Mouse (Mus musculus) heart, embryonic 14.5 days (tissue): Measurements from ENCODE around the gene Larp7. TPM values are rescaled to one million over a fixed set of nuclear protein-coding genes. Genes with fewer than 3 reads are reported as not detected.

ENCODE experiments used
- ATAC-seq: fragments of 200-750 bp; cut with Nextera tagmentation; 2 replicates; pipeline ENCODE4 v1.8.0; 2017; ENCODE audit warnings: low read depth, moderate TSS enrichment; ENCODE audit not compliant: insufficient number of reproducible peaks, insufficient read depth, low FRiP score
- H3K27ac ChIP-seq, 2 experiments: fragments of 200-500 bp in 1 of 2; fragments of 300-500 bp in 1 of 2; sonication (generic) in 1 of 2; replicated peaks in 1 of 2; 2 replicates each; pipeline ENCODE4 v1.5.1; 2012 to 2014; ENCODE audit warnings: low read depth in 2 of 2, low read length in 2 of 2, control low read depth in 1 of 2, mild to moderate bottlenecking in 1 of 2, mixed read lengths in 1 of 2; ENCODE audit not compliant: control insufficient read depth in 1 of 2, insufficient read depth in 1 of 2
- H3K27me3 ChIP-seq: fragments of 300-500 bp; sonication (generic); 2 replicates; pipeline ENCODE4 v1.6.1; 2014; ENCODE audit warnings: mild to moderate bottlenecking, low read length, control low read depth; ENCODE audit not compliant: control insufficient read depth, insufficient read depth
- H3K36me3 ChIP-seq: fragments of 300-500 bp; sonication (generic); 2 replicates; pipeline ENCODE4 v1.6.1; 2014; ENCODE audit warnings: mild to moderate bottlenecking, control low read depth, low read length, mixed read lengths; ENCODE audit not compliant: control insufficient read depth, insufficient read depth
- H3K4me1 ChIP-seq, 2 experiments: fragments of 200-500 bp in 1 of 2; fragments of 300-500 bp in 1 of 2; sonication (generic) in 1 of 2; 2 replicates each; pipeline ENCODE4 v1.6.1; 2012 to 2014; ENCODE audit warnings: low read length in 2 of 2, control low read depth in 1 of 2, mixed read lengths in 1 of 2; ENCODE audit not compliant: control insufficient read depth in 2 of 2, insufficient read depth in 2 of 2
- H3K4me2 ChIP-seq: fragments of 300-500 bp; sonication (generic); 2 replicates; pipeline ENCODE4 v1.6.1; 2014; ENCODE audit warnings: mild to moderate bottlenecking, low read length
- H3K4me3 ChIP-seq, 2 experiments: fragments of 200-500 bp in 1 of 2; fragments of 300-500 bp in 1 of 2; sonication (generic) in 1 of 2; 2 replicates each; pipeline ENCODE4 v1.5.1; 2012 to 2014; ENCODE audit warnings: low read length in 2 of 2, mild to moderate bottlenecking in 2 of 2, control low read depth in 1 of 2, low read depth in 1 of 2, moderate library complexity in 1 of 2; ENCODE audit not compliant: control insufficient read depth in 1 of 2, insufficient read depth in 1 of 2
- H3K9ac ChIP-seq: fragments of 300-500 bp; sonication (generic); 2 replicates; pipeline ENCODE4 v1.6.1; 2014; ENCODE audit warnings: mild to moderate bottlenecking, low read length
- H3K9me3 ChIP-seq: fragments of 300-500 bp; sonication (generic); 2 replicates; pipeline ENCODE4 v1.6.1; 2016; ENCODE audit warnings: low read length, control low read depth; ENCODE audit not compliant: control insufficient read depth
- WGBS: fragments of 180-500 bp; shearing (Covaris S2); extraction: QIAGEN DNeasy Blood & Tissue Kit; methylation state at CpG from one replicate; pipeline ENCODE4 v1.1.7; 2014; 5-methylcytosine and 5-hydroxymethylcytosine counted together
- polyA plus RNA-seq: library from polyadenylated mRNA; unstranded; fragments of >200 nt; fragmentation: Nextera tagmentation; extraction: Ambion mirVana; gene quantifications from 2 replicates; pipeline ENCODE4 v1.2.1, GENCODE M21; 2014

Gene Larp7
- 58.0 and 58.2 TPM in 2 replicates for polyA plus RNA-seq

DNA sequence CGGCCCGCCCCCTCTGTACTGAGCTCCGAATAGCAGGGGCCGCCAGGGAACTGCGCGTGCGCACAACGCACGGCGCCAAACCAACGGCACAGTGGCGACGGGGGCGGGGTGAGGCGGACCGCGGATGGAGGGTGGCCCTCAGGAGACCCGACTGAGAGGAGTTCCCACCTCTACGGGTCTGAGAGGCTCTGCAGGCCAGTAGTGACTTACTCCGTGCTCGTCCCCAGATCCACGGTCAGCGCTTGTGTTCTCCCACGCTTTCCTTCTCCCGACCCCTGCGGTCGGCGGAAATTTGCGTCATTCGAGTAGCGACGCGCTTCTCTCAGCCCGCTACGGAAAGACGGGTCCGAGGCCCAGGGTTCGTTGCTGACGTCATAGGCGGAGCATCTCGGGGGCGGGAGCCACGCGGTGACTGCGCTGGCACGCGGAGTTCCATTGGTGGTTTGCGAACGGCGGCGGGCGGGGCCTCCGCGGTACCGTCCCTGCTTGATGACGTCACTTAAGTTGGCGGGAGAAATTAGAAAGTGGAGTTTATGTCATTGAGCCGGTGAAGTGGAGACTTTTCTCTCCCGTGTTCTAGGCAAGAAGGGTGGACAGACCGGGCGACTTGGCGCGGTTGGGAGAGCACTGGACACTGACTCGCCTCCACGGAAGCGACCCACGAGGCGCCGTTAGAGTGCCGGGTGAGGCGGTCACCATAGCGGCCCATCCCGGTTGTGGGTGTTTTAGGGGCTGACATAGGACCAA, at the start of gene Larp7, which contains the start of gene Zgrf1:
TSS of gene Larp7 (minus strand) at position 377 of the 747 bp plus-strand sequence.
TSS of gene Zgrf1 (plus strand) at position 517 of the 747 bp plus-strand sequence.
- peak within 1 kb of the TSS; percentile 66 to 76 for H3K4me3 ChIP-seq

DNA sequence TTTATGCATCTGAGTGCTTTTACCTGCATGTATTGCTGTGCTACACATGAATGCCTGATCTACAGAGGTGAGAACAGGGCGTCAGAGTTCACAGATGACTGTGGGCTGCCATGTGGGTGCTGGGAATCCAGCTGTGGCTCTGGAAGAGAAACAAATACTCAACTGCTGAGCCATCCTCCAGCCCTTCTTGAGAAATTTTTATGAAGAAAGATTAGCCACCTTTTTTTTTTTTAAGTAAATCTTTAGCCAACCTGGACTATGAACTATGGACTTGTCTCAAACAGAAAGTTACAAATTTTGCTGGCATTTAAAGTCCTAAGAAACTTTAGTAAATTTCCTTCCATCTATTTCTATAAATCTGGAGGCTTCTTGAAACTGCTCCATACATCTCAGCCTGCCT, 44.0 kb upstream of the Larp7 start:
- WGBS: 81% methylated on average over 1 of the region's 1 CpGs
- H3K36me3 ChIP-seq: peaks cover 62% of the 10 kb centered on the region

More for the DNA sequence above, at the start of gene Larp7, which contains the start of gene Zgrf1:
- Histone ChIP-seq H3K27me3 (no peaks in the 10 kb centered on the region), H3K4me1 (peaks cover 0 to 9% of the 10 kb centered on the region in 2 experiments; a peak in 2 of 4 replicates), H3K36me3 (peaks cover 22% of the 10 kb centered on the region), H3K9ac (peak within 1 kb of the TSS; percentile 81), H3K4me2 (peak within 1 kb of the TSS; percentile 73), H3K27ac (peak within 1 kb of the TSS; percentile 95 to 96), H3K9me3 (no peaks in the 10 kb centered on the region)
- ATAC-seq: peak; percentile 99
- under 1% methylated on average over 72 of the region's 73 CpGs for WGBS

DNA sequence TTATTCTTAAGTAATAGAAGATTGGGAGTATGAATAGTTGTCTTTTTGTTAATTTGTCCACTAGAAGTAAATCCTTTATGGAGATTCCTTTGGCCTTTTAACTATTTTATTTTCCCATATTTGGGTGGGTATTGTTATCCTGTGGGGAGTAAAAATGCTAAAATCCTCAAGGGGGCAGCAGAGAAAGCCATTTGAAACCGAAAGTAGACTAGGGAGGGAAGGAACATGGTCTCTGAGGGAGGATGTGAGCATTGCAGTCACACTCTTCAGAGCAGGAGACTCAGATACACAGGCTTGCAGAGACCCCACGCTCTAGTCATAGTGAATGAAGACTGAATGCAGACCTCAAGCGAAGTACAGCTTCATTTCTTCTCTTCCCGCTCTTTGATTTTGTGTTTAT, 19.4 kb upstream of the Larp7 start:
- peaks cover 57% of the 10 kb centered on the region for H3K36me3 ChIP-seq
- H3K9ac ChIP-seq: no peak overlapping the region
- no peaks in the 10 kb centered on the region for H3K9me3 ChIP-seq
- WGBS: 59% methylated on average over 4 of the region's 4 CpGs
- H3K4me1 ChIP-seq: no peaks in the 10 kb centered on the region
- H3K27ac ChIP-seq: no peak overlapping the region
- no peak overlapping the region for H3K4me2 ChIP-seq
- H3K4me3 ChIP-seq: no peak overlapping the region
- ATAC-seq: no peak
- H3K27me3 ChIP-seq: no peaks in the 10 kb centered on the region

More for the DNA sequence above, 44.0 kb upstream of the Larp7 start:
- H3K9ac ChIP-seq: no peak overlapping the region
- no peaks in the 10 kb centered on the region for H3K4me1 ChIP-seq
- H3K4me3 ChIP-seq: no peak overlapping the region
- ATAC-seq: no peak
- no peaks in the 10 kb centered on the region for H3K27me3 ChIP-seq
- H3K27ac ChIP-seq: no peak overlapping the region
- H3K9me3 ChIP-seq: no peaks in the 10 kb centered on the region
- no peak overlapping the region for H3K4me2 ChIP-seq

DNA sequence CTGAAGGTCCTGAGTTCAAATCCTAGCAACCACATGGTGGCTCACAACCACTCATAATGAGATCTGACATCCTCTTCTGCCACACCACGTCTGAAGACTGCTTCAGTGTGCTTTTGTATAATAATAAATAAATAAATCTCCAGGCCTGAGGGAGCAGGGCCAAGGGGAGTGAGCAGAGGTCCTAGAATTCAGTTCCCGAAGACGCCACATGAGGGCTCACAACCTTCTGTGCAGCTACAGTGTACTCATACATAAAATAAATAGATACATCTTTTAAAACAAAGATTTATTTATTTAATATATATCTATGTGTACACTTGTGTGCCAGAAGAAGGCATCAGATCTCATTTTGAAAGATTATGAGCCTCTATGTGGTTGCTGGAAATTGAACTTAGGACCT, 12.0 kb upstream of the Larp7 start:
- Histone ChIP-seq H3K9ac (no peak overlapping the region), H3K4me1 (no peaks in the 10 kb centered on the region), H3K27ac (no peak overlapping the region), H3K4me3 (no peak overlapping the region), H3K36me3 (peaks cover 68% of the 10 kb centered on the region), H3K9me3 (no peaks in the 10 kb centered on the region), H3K4me2 (no peak overlapping the region), H3K27me3 (no peaks in the 10 kb centered on the region)
- 82% methylated on average over 3 of the region's 3 CpGs for WGBS
- ATAC-seq: no peak

DNA sequence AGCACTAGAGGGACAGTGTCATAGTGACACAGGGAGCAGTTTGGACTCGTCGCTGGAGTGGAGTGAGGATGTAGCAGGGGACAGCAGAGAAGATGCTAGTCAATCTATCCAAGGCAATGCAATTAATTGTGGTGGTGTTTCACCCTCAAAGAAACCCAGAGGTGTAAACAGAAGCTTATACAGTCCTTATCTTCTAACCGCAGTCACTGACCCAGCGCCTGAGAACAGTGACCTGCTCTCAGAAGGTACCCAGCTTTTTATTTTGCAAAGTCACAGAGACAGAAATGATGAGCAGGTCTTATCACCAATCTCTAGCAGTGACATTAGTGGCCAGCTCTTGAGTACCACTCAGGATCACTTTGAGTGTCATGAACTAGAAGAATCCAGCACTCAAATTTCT, 9.8 kb upstream of the Larp7 start:
- Histone ChIP-seq H3K9ac (no peak overlapping the region), H3K4me3 (no peak overlapping the region), H3K27me3 (no peaks in the 10 kb centered on the region), H3K36me3 (peaks cover 61% of the 10 kb centered on the region), H3K4me2 (no peak overlapping the region), H3K9me3 (no peaks in the 10 kb centered on the region), H3K4me1 (no peaks in the 10 kb centered on the region), H3K27ac (no peak overlapping the region)
- 84% methylated on average over 4 of the region's 4 CpGs for WGBS
- no peak for ATAC-seq

DNA sequence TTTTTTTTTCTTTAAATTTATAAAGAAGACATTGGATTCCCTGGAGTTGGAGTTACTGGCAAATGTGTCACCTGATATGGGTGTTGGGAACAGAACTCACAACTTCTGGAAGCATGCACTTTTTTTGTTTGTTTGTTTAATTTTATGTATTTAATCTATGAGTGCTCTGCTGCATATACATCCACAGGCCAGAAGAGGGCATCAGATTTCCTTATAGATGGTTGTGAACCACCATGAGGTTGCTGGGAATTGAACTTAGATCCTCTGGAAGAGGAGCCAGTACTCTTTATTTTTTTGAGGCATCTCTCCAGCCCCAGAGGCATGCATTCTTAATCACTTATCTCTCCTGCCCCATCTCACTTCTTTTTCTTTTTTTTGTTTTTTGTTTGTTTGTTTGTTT, 5.1 kb upstream of the Larp7 start:
- Histone ChIP-seq H3K4me3 (no peak overlapping the region), H3K9me3 (no peaks in the 10 kb centered on the region), H3K27ac (no peak overlapping the region), H3K9ac (no peak overlapping the region), H3K27me3 (no peaks in the 10 kb centered on the region), H3K36me3 (peaks cover 57% of the 10 kb centered on the region), H3K4me2 (no peak overlapping the region), H3K4me1 (peaks cover 0 to 5% of the 10 kb centered on the region in 2 experiments; a peak in 2 of 4 replicates)
- ATAC-seq: no peak

DNA sequence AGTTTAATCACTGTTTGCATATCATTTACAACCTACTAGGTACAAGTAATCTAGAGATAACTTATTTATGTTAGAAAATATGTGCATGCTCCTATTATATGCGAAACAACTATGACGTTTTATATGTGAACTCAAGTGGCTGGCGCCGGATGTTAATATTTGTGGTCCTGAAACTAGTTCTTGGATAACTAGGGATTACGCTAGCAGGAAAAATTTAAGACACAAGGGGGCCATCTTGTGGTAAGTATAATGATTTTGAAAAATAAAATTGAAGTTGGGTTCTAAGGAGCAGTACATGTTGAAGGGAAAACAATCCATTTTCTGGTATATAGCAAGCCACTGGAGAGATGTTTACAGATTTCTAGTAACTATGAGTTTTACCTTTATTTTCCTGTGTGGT, 1.6 kb upstream of the Larp7 start:
- peak overlapping the region; percentile 73 for H3K4me2 ChIP-seq
- H3K4me1 ChIP-seq: peaks cover 0 to 9% of the 10 kb centered on the region in 2 experiments; a peak in 2 of 4 replicates
- H3K4me3 ChIP-seq: no peak overlapping the region; a peak in 2 of 4 replicates
- no peaks in the 10 kb centered on the region for H3K27me3 ChIP-seq
- H3K36me3 ChIP-seq: peaks cover 32% of the 10 kb centered on the region
- WGBS: 43% methylated on average over 5 of the region's 5 CpGs
- ATAC-seq: no peak
- H3K9ac ChIP-seq: peak overlapping the region; percentile 80
- no peaks in the 10 kb centered on the region for H3K9me3 ChIP-seq
- H3K27ac ChIP-seq: no peak overlapping the region
